Mouse (Mus musculus): ENCODE measurements around the gene Rrp1b.
A peak's percentile ranks its signal among the peaks of the same experiment; 100 is the strongest.

Rrp1b gene

GRCm38 (mm10) chr17:32035609-32036508 lies at the start of gene Rrp1b, which contains the start of gene Hsf2bp:
Gene Rrp1b (plus strand): TSS chr17:32036100.
Gene Hsf2bp (minus strand): TSS chr17:32036349.
- DNase-seq: peak; percentile 61 to 67

- DNase-seq: no peak
Observed at GRCm38 (mm10) chr17:31986915-31987314, 49.0 kb upstream of the Rrp1b start.

- DNase-seq: no peak
Observed at GRCm38 (mm10) chr17:31989035-31989434, 46.9 kb upstream of the Rrp1b start.

- DNase-seq: no peak
Observed at GRCm38 (mm10) chr17:31992004-31992403, 43.9 kb upstream of the Rrp1b start.

- DNase-seq: no peak
Observed at GRCm38 (mm10) chr17:31993354-31993753, 42.5 kb upstream of the Rrp1b start.

- no peak for DNase-seq
Observed at GRCm38 (mm10) chr17:31994132-31994531, 41.8 kb upstream of the Rrp1b start.

- DNase-seq: no peak
Observed at GRCm38 (mm10) chr17:31995784-31996183, 40.1 kb upstream of the Rrp1b start.

GRCm38 (mm10) chr17:31996331-31996730 lies 39.6 kb upstream of the Rrp1b start:
- no peak for DNase-seq

- no peak for DNase-seq
Observed at GRCm38 (mm10) chr17:31998351-31998750, 37.5 kb upstream of the Rrp1b start.

GRCm38 (mm10) chr17:32003251-32003650 lies 32.6 kb upstream of the Rrp1b start:
- no peak for DNase-seq

- DNase-seq: no peak
Observed at GRCm38 (mm10) chr17:32006800-32007199, 29.1 kb upstream of the Rrp1b start.

GRCm38 (mm10) chr17:32011694-32012093 lies 24.2 kb upstream of the Rrp1b start:
- DNase-seq: no peak

- DNase-seq: no peak
Observed at GRCm38 (mm10) chr17:32012254-32012653, 23.6 kb upstream of the Rrp1b start.

- DNase-seq: no peak
Observed at GRCm38 (mm10) chr17:32013659-32014058, 22.2 kb upstream of the Rrp1b start.

GRCm38 (mm10) chr17:32016481-32016880 lies 19.4 kb upstream of the Rrp1b start:
- no peak for DNase-seq

- DNase-seq: no peak
Observed at GRCm38 (mm10) chr17:32018127-32018894, 17.6 kb upstream of the Rrp1b start.

GRCm38 (mm10) chr17:32021981-32022380 lies 13.9 kb upstream of the Rrp1b start:
- no peak for DNase-seq

- DNase-seq: no peak
Observed at GRCm38 (mm10) chr17:32022551-32022950, 13.3 kb upstream of the Rrp1b start.

GRCm38 (mm10) chr17:32023088-32023487 lies 12.8 kb upstream of the Rrp1b start:
- peak in 1 of 2 experiments; percentile 14 for DNase-seq

GRCm38 (mm10) chr17:32024671-32025073 lies 11.2 kb upstream of the Rrp1b start:
- DNase-seq: no peak

- peak; percentile 43 to 49 for DNase-seq
Observed at GRCm38 (mm10) chr17:32025386-32025785, 10.5 kb upstream of the Rrp1b start.

GRCm38 (mm10) chr17:32027666-32028065 lies 8.2 kb upstream of the Rrp1b start:
- no peak for DNase-seq

GRCm38 (mm10) chr17:32028301-32028700 lies 7.6 kb upstream of the Rrp1b start:
- no peak for DNase-seq

GRCm38 (mm10) chr17:32031684-32032083 lies 4.2 kb upstream of the Rrp1b start:
- DNase-seq: no peak
